ENCODE assay signal across 20 mouse cellular contexts in the genomic region with DNA sequence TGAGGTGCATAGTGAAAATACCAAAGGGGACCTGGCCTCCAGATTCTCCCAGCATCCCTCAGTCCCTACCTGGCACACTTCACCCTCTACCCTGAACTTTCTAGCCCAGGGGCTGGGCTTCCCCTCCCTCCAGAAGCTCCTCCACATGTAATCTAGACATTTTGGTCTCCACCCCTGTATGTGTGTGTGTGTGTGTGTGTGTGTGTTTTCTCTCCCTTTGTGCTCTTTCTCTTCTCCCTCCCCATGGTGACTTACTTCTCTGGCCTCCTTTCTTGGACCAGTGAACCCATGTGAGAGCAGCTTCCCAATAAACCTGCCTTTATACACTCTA. TPM values are rescaled to one million over a fixed set of nuclear protein-coding genes. Genes with fewer than 3 reads are reported as not detected.
DNase-seq lines count a peak whose midpoint lies in the region; ATAC-seq and TF ChIP-seq lines count a peak whose summit lies in the region.
"Had no signal": no experiment of that assay in that cellular context is flagged by ENCODE, and none has a peak within 500 bp of the region (broad histone marks: within the 10 kb centered on the region; RNA-seq: fewer than 3 reads in every experiment).

No protein-coding gene starts in this region.

- H3K27me3 ChIP-seq in heart, embryonic 10.5 days (ENCODE audit: insufficient read depth, poor library complexity, severe bottlenecking): no peaks in the 10 kb centered on the region
- no peaks in the 10 kb centered on the region for H3K27me3 ChIP-seq in heart, adult 2 months (ENCODE audit: control insufficient read depth, insufficient read depth, low read length)
- H3K27me3 ChIP-seq in midbrain, embryonic 10.5 days (ENCODE audit: low read depth, poor library complexity, severe bottlenecking): no peaks in the 10 kb centered on the region
- H3K27me3 ChIP-seq in midbrain, embryonic 13.5 days: no peaks in the 10 kb centered on the region
- H3K27me3 ChIP-seq: neural tube, embryonic 13.5 days had no signal

- no peak overlapping the region for H3K9ac ChIP-seq in heart, adult 2 months (ENCODE audit: low read depth, low read length)
- no peak overlapping the region for H3K9ac ChIP-seq in midbrain, embryonic 13.5 days (replicated peaks)
- H3K9ac ChIP-seq: hindbrain, embryonic 14.5 days; neural tube, embryonic 13.5 days had no signal

- H3K4me2 ChIP-seq in midbrain, embryonic 13.5 days (replicated peaks): no peak overlapping the region
- H3K4me2 ChIP-seq: hindbrain, embryonic 14.5 days; neural tube, embryonic 13.5 days had no signal

- no peak for ATAC-seq in midbrain, embryonic 13.5 days
- peak; percentile 36; the same call in 1 of the 2 replicates for ATAC-seq in erythroid progenitor cell, adult 5-6 weeks (replicated peaks; ENCODE audit: low FRiP score, poor library complexity, severe bottlenecking)
- ATAC-seq in megakaryocyte-erythroid progenitor cell, adult 5-6 weeks (replicated peaks; ENCODE audit: low FRiP score, low TSS enrichment, poor library complexity, severe bottlenecking): no peak

- H3K9me3 ChIP-seq in heart, embryonic 10.5 days: no peaks in the 10 kb centered on the region
- H3K9me3 ChIP-seq in midbrain, embryonic 10.5 days (replicated peaks): no peaks in the 10 kb centered on the region
- H3K9me3 ChIP-seq in midbrain, embryonic 13.5 days: no peaks in the 10 kb centered on the region
- H3K9me3 ChIP-seq: neural tube, embryonic 13.5 days had no signal

- intact Hi-C loops in heart, adult 2 months (cut with DNase I): no loop called here

- H3K4me1 ChIP-seq in heart, embryonic 10.5 days: peaks cover 23% of the 10 kb centered on the region
- no peaks in the 10 kb centered on the region for H3K4me1 ChIP-seq in heart, adult 2 months (ENCODE audit: control insufficient read depth, insufficient read depth, low read length)
- H3K4me1 ChIP-seq in midbrain, embryonic 10.5 days: peaks cover 22% of the 10 kb centered on the region
- peaks cover 6% of the 10 kb centered on the region; the same call in 1 of the 2 replicates for H3K4me1 ChIP-seq in midbrain, embryonic 13.5 days (replicated peaks)
- H3K4me1 ChIP-seq: neural tube, embryonic 13.5 days had no signal

- no peak for TF ChIP-seq EP300 in heart, adult 2 months (IDR thresholded peaks at IDR 0.05; ENCODE audit: insufficient read depth, low read depth, low read length)

- H3K27ac ChIP-seq in heart, embryonic 10.5 days: peak overlapping the region; percentile 81
- no peak overlapping the region for H3K27ac ChIP-seq in heart, adult 2 months
- peak overlapping the region; percentile 70; the same call in 1 of the 2 replicates for H3K27ac ChIP-seq in midbrain, embryonic 10.5 days (replicated peaks)
- no peak overlapping the region for H3K27ac ChIP-seq in midbrain, embryonic 13.5 days
- peak overlapping the region; percentile 85 for H3K27ac ChIP-seq in macrophage
- H3K27ac ChIP-seq: hindbrain, embryonic 14.5 days; left cerebral cortex, adult 2 months; neural tube, embryonic 13.5 days had no signal

- no peak for DNase-seq in heart, embryonic 10.5 days (ENCODE audit: low spot score)
- no peak for DNase-seq in heart, adult 2 months
- no peak for DNase-seq in midbrain, embryonic 10.5 days (ENCODE audit: low spot score)
- no peak for DNase-seq in cerebellum, adult 8-10 months
- DNase-seq: cerebellum, adult 11-12 months; kidney, adult 2 months; thymus, postnatal 36 days had no signal

- H3K79me2 ChIP-seq in heart, adult 2 months (replicated peaks; ENCODE audit: control insufficient read depth, insufficient read depth, low read length): no peaks in the 10 kb centered on the region
- H3K79me2 ChIP-seq in macrophage (ENCODE audit: inconsistent target): no peaks in the 10 kb centered on the region; the same call in 1 of the 2 replicates

- no peaks in the 10 kb centered on the region for H3K36me3 ChIP-seq in heart, embryonic 10.5 days
- no peaks in the 10 kb centered on the region for H3K36me3 ChIP-seq in heart, adult 2 months (ENCODE audit: control insufficient read depth, insufficient read depth, low read length)
- no peaks in the 10 kb centered on the region for H3K36me3 ChIP-seq in midbrain, embryonic 10.5 days
- no peaks in the 10 kb centered on the region for H3K36me3 ChIP-seq in midbrain, embryonic 13.5 days
- H3K36me3 ChIP-seq in macrophage (ENCODE audit: inconsistent target): no peaks in the 10 kb centered on the region
- H3K36me3 ChIP-seq: neural tube, embryonic 13.5 days had no signal

- TF ChIP-seq POLR2A in heart, adult 2 months (IDR thresholded peaks at IDR 0.05; ENCODE audit: insufficient read depth, low read depth, low read length): no peak

- TF ChIP-seq CTCF in heart, adult 2 months (IDR thresholded peaks at IDR 0.05): no peak

- H3K4me3 ChIP-seq in heart, embryonic 10.5 days: peak overlapping the region; percentile 22; the same call in 1 of the 2 replicates
- H3K4me3 ChIP-seq in heart, adult 2 months: no peak overlapping the region
- H3K4me3 ChIP-seq in midbrain, embryonic 10.5 days: no peak overlapping the region
- no peak overlapping the region for H3K4me3 ChIP-seq in midbrain, embryonic 13.5 days (replicated peaks)
- no peak overlapping the region for H3K4me3 ChIP-seq in macrophage (ENCODE audit: inconsistent target)
- H3K4me3 ChIP-seq: left cerebral cortex, adult 2 months; neural tube, embryonic 13.5 days had no signal

RNA-seq across cellular contexts. Expression of a gene that starts 8.8 kb away (rescaled TPM):
- 10.0 and 15.0 TPM in 2 replicates for polyA plus RNA-seq in heart, embryonic 10.5 days (2016; fragmentation: Nextera tagmentation; extraction: Ambion mirVana)
- not detected for total RNA-seq in heart, adult 2 months (2021)
- 0.67 and 0.68 TPM in 2 replicates for polyA plus RNA-seq in heart, adult 2 months (2012; rRNA removed)
- polyA plus RNA-seq in midbrain, embryonic 10.5 days (2016; fragmentation: Nextera tagmentation; extraction: Ambion mirVana): 15.7 and 17.2 TPM in 2 replicates
- 28.4 and 41.5 TPM in 2 replicates for polyA plus RNA-seq in midbrain, embryonic 13.5 days (2015; fragmentation: Nextera tagmentation; extraction: Ambion mirVana)
- total RNA-seq in erythroid progenitor cell, adult 5-6 weeks (2015; ENCODE audit: low replicate concordance): not detected in 2 replicates
- total RNA-seq in erythroid progenitor cell, adult 5-6 weeks (2017; ENCODE audit: low replicate concordance): 0.90 and 3.6 TPM in 2 replicates
- 1 to 10 TPM in 1 of 26 experiments, not detected in 25; 4.3 TPM for total RNA-seq in macrophage (2018; cell fraction: chromatin; rRNA removed)
- 10 to 100 TPM in 6 of 26 experiments, 1 to 10 TPM in 20; 2.1 to 25.6 (median 7.1) TPM for total RNA-seq in macrophage (2018; cell fraction: cytosol; rRNA removed)
- 1 to 10 TPM in 7 of 26 experiments, not detected in 19; 1.9 to 4.9 (median 2.5) TPM for total RNA-seq in macrophage (2018; cell fraction: nucleus; rRNA removed)
- polyA plus RNA-seq in macrophage (2018): 6.8 to 9.9 TPM (median 7.1 TPM) in 3 replicates
- 0.96 and 1.0 TPM in 2 replicates for total RNA-seq in megakaryocyte-erythroid progenitor cell, adult 5-6 weeks (2014; fragmentation: Nextera tagmentation)
- total RNA-seq in megakaryocyte-erythroid progenitor cell, adult 5-6 weeks (2017): 5.2 and 13.0 TPM in 2 replicates
- total RNA-seq: liver, adult 2 months had no signal
- polyA plus RNA-seq: liver, adult 2 months had no signal

RNA-seq across cellular contexts. Expression of a gene that starts 16.5 kb away (rescaled TPM):
- not detected in 2 replicates for polyA plus RNA-seq in heart, embryonic 10.5 days (2016; fragmentation: Nextera tagmentation; extraction: Ambion mirVana)
- not detected for total RNA-seq in heart, adult 2 months (2021)
- polyA plus RNA-seq in heart, adult 2 months (2012; rRNA removed): 0.12 and 0.53 TPM in 2 replicates
- not detected in 2 replicates for polyA plus RNA-seq in midbrain, embryonic 10.5 days (2016; fragmentation: Nextera tagmentation; extraction: Ambion mirVana)
- polyA plus RNA-seq in midbrain, embryonic 13.5 days (2015; fragmentation: Nextera tagmentation; extraction: Ambion mirVana): not detected in 2 replicates
- total RNA-seq in erythroid progenitor cell, adult 5-6 weeks (2015; ENCODE audit: low replicate concordance): not detected in 2 replicates
- not detected in 2 replicates for total RNA-seq in erythroid progenitor cell, adult 5-6 weeks (2017; ENCODE audit: low replicate concordance)
- total RNA-seq in macrophage (2018; cell fraction: chromatin; rRNA removed): not detected
- not detected for total RNA-seq in macrophage (2018; cell fraction: cytosol; rRNA removed)
- total RNA-seq in macrophage (2018; cell fraction: nucleus; rRNA removed): 1 to 10 TPM in 1 of 26 experiments, not detected in 25; 1.2 TPM
- not detected in 3 replicates for polyA plus RNA-seq in macrophage (2018)
- total RNA-seq in megakaryocyte-erythroid progenitor cell, adult 5-6 weeks (2014; fragmentation: Nextera tagmentation): not detected in 2 replicates
- not detected in 2 replicates for total RNA-seq in megakaryocyte-erythroid progenitor cell, adult 5-6 weeks (2017)
- total RNA-seq: granulocyte monocyte progenitor cell, adult 5-6 weeks; left cerebral cortex, adult 2 months; liver, adult 2 months; midbrain, postnatal 0 days had no signal
- polyA plus RNA-seq: frontal cortex, adult 2 months; hindbrain, embryonic 14.5 days; large intestine, adult 2 months; liver, adult 2 months; neural tube, embryonic 13.5 days; stomach, embryonic 16.5 days had no signal

RNA-seq across cellular contexts. Expression of a gene that starts 16.7 kb away (rescaled TPM):
- polyA plus RNA-seq in heart, embryonic 10.5 days (2016; fragmentation: Nextera tagmentation; extraction: Ambion mirVana): not detected in 2 replicates
- not detected for total RNA-seq in heart, adult 2 months (2021)
- not detected in 2 replicates for polyA plus RNA-seq in heart, adult 2 months (2012; rRNA removed)
- polyA plus RNA-seq in midbrain, embryonic 10.5 days (2016; fragmentation: Nextera tagmentation; extraction: Ambion mirVana): 0.14 TPM in 1 of 2 replicates, not detected in the other
- polyA plus RNA-seq in midbrain, embryonic 13.5 days (2015; fragmentation: Nextera tagmentation; extraction: Ambion mirVana): not detected in 2 replicates
- total RNA-seq in erythroid progenitor cell, adult 5-6 weeks (2015; ENCODE audit: low replicate concordance): not detected in 2 replicates
- not detected in 2 replicates for total RNA-seq in erythroid progenitor cell, adult 5-6 weeks (2017; ENCODE audit: low replicate concordance)
- not detected for total RNA-seq in macrophage (2018; cell fraction: chromatin; rRNA removed)
- total RNA-seq in macrophage (2018; cell fraction: cytosol; rRNA removed): not detected
- total RNA-seq in macrophage (2018; cell fraction: nucleus; rRNA removed): not detected
- not detected in 3 replicates for polyA plus RNA-seq in macrophage (2018)
- total RNA-seq in megakaryocyte-erythroid progenitor cell, adult 5-6 weeks (2014; fragmentation: Nextera tagmentation): not detected in 2 replicates
- not detected in 2 replicates for total RNA-seq in megakaryocyte-erythroid progenitor cell, adult 5-6 weeks (2017)
- total RNA-seq: granulocyte monocyte progenitor cell, adult 5-6 weeks; left cerebral cortex, adult 2 months; liver, adult 2 months had no signal
- polyA plus RNA-seq: frontal cortex, adult 2 months; kidney, adult 2 months; large intestine, adult 2 months; liver, adult 2 months; neural tube, embryonic 13.5 days; stomach, embryonic 16.5 days had no signal

RNA-seq across cellular contexts. Expression of a gene that starts 31.0 kb away (rescaled TPM):
- polyA plus RNA-seq in heart, embryonic 10.5 days (2016; fragmentation: Nextera tagmentation; extraction: Ambion mirVana): 1,532 and 1,854 TPM in 2 replicates
- total RNA-seq in heart, adult 2 months (2021): 100 to 1,000 TPM; 505 to 584 TPM
- polyA plus RNA-seq in heart, adult 2 months (2012; rRNA removed): 243 and 256 TPM in 2 replicates
- polyA plus RNA-seq in midbrain, embryonic 10.5 days (2016; fragmentation: Nextera tagmentation; extraction: Ambion mirVana): 1,942 and 2,205 TPM in 2 replicates
- 1,308 and 1,443 TPM in 2 replicates for polyA plus RNA-seq in midbrain, embryonic 13.5 days (2015; fragmentation: Nextera tagmentation; extraction: Ambion mirVana)
- total RNA-seq in erythroid progenitor cell, adult 5-6 weeks (2015; ENCODE audit: low replicate concordance): 818 and 840 TPM in 2 replicates
- total RNA-seq in erythroid progenitor cell, adult 5-6 weeks (2017; ENCODE audit: low replicate concordance): 217 and 310 TPM in 2 replicates
- total RNA-seq in macrophage (2018; cell fraction: chromatin; rRNA removed): 100 to 1,000 TPM in 25 of 26 experiments, 10 to 100 TPM in 1; 91.4 to 296 (median 150) TPM
- total RNA-seq in macrophage (2018; cell fraction: cytosol; rRNA removed): 1,000 to 10,000 TPM in 12 of 26 experiments, 100 to 1,000 TPM in 14; 496 to 1,324 (median 876) TPM
- 100 to 1,000 TPM; 113 to 335 (median 188) TPM for total RNA-seq in macrophage (2018; cell fraction: nucleus; rRNA removed)
- 136 to 976 TPM (median 876 TPM) in 3 replicates for polyA plus RNA-seq in macrophage (2018)
- 4,961 and 5,532 TPM in 2 replicates for total RNA-seq in megakaryocyte-erythroid progenitor cell, adult 5-6 weeks (2014; fragmentation: Nextera tagmentation)
- total RNA-seq in megakaryocyte-erythroid progenitor cell, adult 5-6 weeks (2017): 979 and 1,008 TPM in 2 replicates

RNA-seq across cellular contexts. Expression of a gene that starts 44.0 kb away (rescaled TPM):
- polyA plus RNA-seq in heart, embryonic 10.5 days (2016; fragmentation: Nextera tagmentation; extraction: Ambion mirVana): 0.26 and 0.40 TPM in 2 replicates
- total RNA-seq in heart, adult 2 months (2021): 1 to 10 TPM; 1.1 to 1.7 TPM
- 5.1 and 15.6 TPM in 2 replicates for polyA plus RNA-seq in heart, adult 2 months (2012; rRNA removed)
- polyA plus RNA-seq in midbrain, embryonic 10.5 days (2016; fragmentation: Nextera tagmentation; extraction: Ambion mirVana): 0.15 and 0.23 TPM in 2 replicates
- polyA plus RNA-seq in midbrain, embryonic 13.5 days (2015; fragmentation: Nextera tagmentation; extraction: Ambion mirVana): 0.35 and 0.40 TPM in 2 replicates
- 56.2 and 74.6 TPM in 2 replicates for total RNA-seq in erythroid progenitor cell, adult 5-6 weeks (2015; ENCODE audit: low replicate concordance)
- total RNA-seq in erythroid progenitor cell, adult 5-6 weeks (2017; ENCODE audit: low replicate concordance): 12.7 and 14.7 TPM in 2 replicates
- not detected for total RNA-seq in macrophage (2018; cell fraction: chromatin; rRNA removed)
- under 1 TPM in 9 of 26 experiments, not detected in 17; 0.05 to 0.43 (median 0.13) TPM for total RNA-seq in macrophage (2018; cell fraction: cytosol; rRNA removed)
- total RNA-seq in macrophage (2018; cell fraction: nucleus; rRNA removed): 1 to 10 TPM in 1 of 26 experiments, under 1 TPM in 3, not detected in 22; 0.40 to 1.8 (median 0.63) TPM
- polyA plus RNA-seq in macrophage (2018): 0.44 TPM in 1 of 3 replicates, not detected in the others
- total RNA-seq in megakaryocyte-erythroid progenitor cell, adult 5-6 weeks (2014; fragmentation: Nextera tagmentation): 1.5 and 29.5 TPM in 2 replicates
- 4.4 TPM in 1 of 2 replicates, not detected in the other for total RNA-seq in megakaryocyte-erythroid progenitor cell, adult 5-6 weeks (2017)
- total RNA-seq: granulocyte monocyte progenitor cell, adult 5-6 weeks had no signal

Comparison
In these comparisons a context has a peak if more than half of its experiments do, and no peak if none do; other contexts are left out.
1. H3K27ac ChIP-seq: peak in heart, embryonic 10.5 days (single experiment), midbrain, embryonic 10.5 days (single experiment) and macrophage (single experiment); none in heart, adult 2 months (single experiment) and midbrain, embryonic 13.5 days (single experiment).